22 mouse cellular contexts compared by ENCODE assay signal in the genomic region with DNA sequence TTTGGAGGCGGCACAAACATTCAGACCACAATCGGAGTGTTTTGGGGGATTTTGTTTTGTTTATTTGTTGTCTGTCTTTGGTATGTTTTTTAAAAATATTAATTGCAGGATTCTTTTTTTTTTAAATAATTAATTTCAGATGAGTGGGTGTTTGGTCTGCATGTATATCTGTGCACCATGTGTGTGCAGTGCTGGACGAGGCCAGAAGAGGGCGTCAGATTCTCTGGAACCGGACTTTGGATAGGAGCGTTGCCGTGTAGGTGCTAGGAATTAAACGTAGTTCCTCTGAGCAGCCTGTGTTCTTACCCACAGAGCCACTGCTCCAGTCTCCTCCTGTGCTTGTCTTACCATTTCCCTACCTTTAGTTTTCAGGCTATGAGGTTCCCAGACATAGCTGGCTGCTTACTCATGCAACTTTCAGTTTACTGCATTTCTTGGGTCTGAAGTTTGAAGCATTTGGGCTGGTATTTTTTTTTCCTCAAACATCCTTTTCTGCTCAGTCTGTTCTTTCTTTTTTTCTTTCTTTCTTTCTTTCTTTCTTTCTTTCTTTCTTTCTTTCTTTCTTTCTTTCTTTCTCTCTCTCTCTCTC.
DNase-seq lines count a peak whose midpoint lies in the region; ATAC-seq and TF ChIP-seq lines count a peak whose summit lies in the region.
"Had no signal": no experiment of that assay in that cellular context is flagged by ENCODE, and none has a peak within 500 bp of the region (broad histone marks: within the 10 kb centered on the region; RNA-seq: fewer than 3 reads in every experiment).

No protein-coding gene starts in this region.

- intact Hi-C loops in heart, adult 2 months (cut with DNase I) = no loop called here

- no peak for ATAC-seq in heart, embryonic 11.5 days (replicated peaks; ENCODE audit: insufficient number of reproducible peaks, low FRiP score, low TSS enrichment)
- no peak for ATAC-seq in lung, embryonic 14.5 days (ENCODE audit: insufficient read depth)
- ATAC-seq in granulocyte monocyte progenitor cell, adult 5-6 weeks (replicated peaks; ENCODE audit: poor library complexity, severe bottlenecking) = no peak
- ATAC-seq: activated CD4-positive, CD25-positive, alpha-beta regulatory T cell, adult 4 months; forebrain, embryonic 13.5 days; inflammation-experienced regulatory T-cells, adult 6 months had no signal

- H3K79me2 ChIP-seq in heart, adult 2 months (replicated peaks; ENCODE audit: control insufficient read depth, insufficient read depth, low read length) = no peaks in the 10 kb centered on the region

- no peaks in the 10 kb centered on the region for H3K4me1 ChIP-seq in heart, adult 2 months (ENCODE audit: control insufficient read depth, insufficient read depth, low read length)
- H3K4me1 ChIP-seq in heart, embryonic 11.5 days (ENCODE audit: control insufficient read depth, insufficient read depth, low read length) = no peaks in the 10 kb centered on the region
- no peaks in the 10 kb centered on the region for H3K4me1 ChIP-seq in lung, embryonic 14.5 days (ENCODE audit: insufficient read depth)
- no peaks in the 10 kb centered on the region for H3K4me1 ChIP-seq in ES-E14 (ENCODE audit: control insufficient read depth in 2 of 2, insufficient read depth in 2 of 2, low read length in 2 of 2, poor library complexity in 1 of 2)
- H3K4me1 ChIP-seq: liver, embryonic 13.5 days had no signal

- peak; percentile 9; the same call in 1 of the 2 replicates for TF ChIP-seq CTCF in heart, adult 2 months (IDR thresholded peaks at IDR 0.05)
- peak; percentile 12; the same call in 1 of the 2 replicates for TF ChIP-seq CTCF in lung, embryonic 14.5 days (IDR thresholded peaks at IDR 0.05; ENCODE audit: low read depth)

- no peaks in the 10 kb centered on the region for H3K27me3 ChIP-seq in heart, adult 2 months (ENCODE audit: control insufficient read depth, insufficient read depth, low read length)
- no peaks in the 10 kb centered on the region for H3K27me3 ChIP-seq in heart, embryonic 11.5 days (ENCODE audit: control insufficient read depth, insufficient read depth, low read length)
- H3K27me3 ChIP-seq in lung, embryonic 14.5 days (ENCODE audit: insufficient read depth, low read length) = no peaks in the 10 kb centered on the region
- H3K27me3 ChIP-seq: embryonic facial prominence, embryonic 13.5 days; forebrain, embryonic 13.5 days; liver, embryonic 13.5 days; neural tube, embryonic 12.5 days had no signal

- H3K9ac ChIP-seq in heart, adult 2 months (ENCODE audit: low read depth, low read length) = no peak overlapping the region
- H3K9ac ChIP-seq in heart, embryonic 11.5 days (ENCODE audit: low read depth, low read length) = no peak overlapping the region
- H3K9ac ChIP-seq in lung, embryonic 14.5 days = no peak overlapping the region
- H3K9ac ChIP-seq in ES-E14 (ENCODE audit: insufficient read depth, low read depth, low read length, poor library complexity, severe bottlenecking) = no peak overlapping the region
- H3K9ac ChIP-seq: embryonic facial prominence, embryonic 13.5 days; forebrain, embryonic 13.5 days; liver, embryonic 13.5 days; neural tube, embryonic 12.5 days had no signal

- TF ChIP-seq POLR2A in heart, adult 2 months (IDR thresholded peaks at IDR 0.05; ENCODE audit: insufficient read depth, low read depth, low read length) = no peak

- 93% methylated on average over 8 of the region's 8 CpGs for WGBS in heart, adult 2 months
- 84% methylated on average over 8 of the region's 8 CpGs for WGBS in heart, embryonic 11.5 days (ENCODE audit: insufficient replicate concordance)
- WGBS in lung, embryonic 14.5 days = 88% methylated on average over 8 of the region's 8 CpGs

- H3K36me3 ChIP-seq in heart, adult 2 months (ENCODE audit: control insufficient read depth, insufficient read depth, low read length) = no peaks in the 10 kb centered on the region
- no peaks in the 10 kb centered on the region for H3K36me3 ChIP-seq in heart, embryonic 11.5 days (ENCODE audit: control insufficient read depth, insufficient read depth, low read length)
- no peaks in the 10 kb centered on the region for H3K36me3 ChIP-seq in lung, embryonic 14.5 days (ENCODE audit: insufficient read depth)
- H3K36me3 ChIP-seq in ES-E14 (ENCODE audit: control insufficient read depth, insufficient read depth, low read length, poor library complexity, severe bottlenecking) = no peaks in the 10 kb centered on the region
- H3K36me3 ChIP-seq: embryonic facial prominence, embryonic 13.5 days; G1E; hindbrain, embryonic 10.5 days; limb, embryonic 10.5 days; liver, embryonic 13.5 days; neural tube, embryonic 12.5 days had no signal

- H3K9me3 ChIP-seq in heart, embryonic 11.5 days (replicated peaks; ENCODE audit: control insufficient read depth, low read length) = no peaks in the 10 kb centered on the region
- H3K9me3 ChIP-seq in lung, embryonic 14.5 days (ENCODE audit: low read depth, low read length) = no peaks in the 10 kb centered on the region
- no peaks in the 10 kb centered on the region for H3K9me3 ChIP-seq in ES-E14 (ENCODE audit: control insufficient read depth, insufficient read depth, low read depth, low read length)
- H3K9me3 ChIP-seq: embryonic facial prominence, embryonic 13.5 days; forebrain, embryonic 13.5 days; G1E; hindbrain, embryonic 10.5 days; limb, embryonic 10.5 days; liver, embryonic 13.5 days; neural tube, embryonic 12.5 days had no signal

- no peak for TF ChIP-seq EP300 in heart, adult 2 months (IDR thresholded peaks at IDR 0.05; ENCODE audit: insufficient read depth, low read depth, low read length)

- no peak overlapping the region for H3K4me3 ChIP-seq in heart, adult 2 months
- no peak overlapping the region for H3K4me3 ChIP-seq in heart, embryonic 11.5 days (ENCODE audit: low read depth, low read length)
- H3K4me3 ChIP-seq in lung, embryonic 14.5 days (ENCODE audit: low read depth, low read length) = no peak overlapping the region
- H3K4me3 ChIP-seq in ES-E14 (ENCODE audit: insufficient read depth in 1 of 2, low read depth in 1 of 2, low read length in 2 of 2, poor library complexity in 1 of 2, severe bottlenecking in 1 of 2) = no peak overlapping the region
- H3K4me3 ChIP-seq: embryonic facial prominence, embryonic 13.5 days; forebrain, embryonic 13.5 days; hindbrain, embryonic 10.5 days; left cerebral cortex, adult 2 months; limb, embryonic 10.5 days; liver, embryonic 13.5 days; neural tube, embryonic 12.5 days had no signal

- no peak overlapping the region for H3K4me2 ChIP-seq in heart, embryonic 11.5 days
- no peak overlapping the region for H3K4me2 ChIP-seq in lung, embryonic 14.5 days
- H3K4me2 ChIP-seq: embryonic facial prominence, embryonic 13.5 days; forebrain, embryonic 13.5 days; liver, embryonic 13.5 days; neural tube, embryonic 12.5 days had no signal

- in situ Hi-C loops in ES-E14 (cut with MboI; ENCODE audit: low sequenced_read_pairs in 2 of 2, unreplicated experiment in 2 of 2) = no loop called here

- H3K27ac ChIP-seq in heart, adult 2 months = no peak overlapping the region
- no peak overlapping the region for H3K27ac ChIP-seq in heart, embryonic 11.5 days (ENCODE audit: low read depth, low read length)
- H3K27ac ChIP-seq in lung, embryonic 14.5 days (ENCODE audit: low read depth) = no peak overlapping the region
- H3K27ac ChIP-seq in ES-E14 (ENCODE audit: insufficient read depth, low read depth, low read length, poor library complexity, severe bottlenecking) = no peak overlapping the region
- H3K27ac ChIP-seq: embryonic facial prominence, embryonic 13.5 days; forebrain, embryonic 13.5 days; hindbrain, embryonic 10.5 days; left cerebral cortex, adult 2 months; limb, embryonic 10.5 days; liver, embryonic 13.5 days; neural tube, embryonic 12.5 days had no signal

- no peak for DNase-seq in heart, adult 2 months
- DNase-seq in lung, embryonic 14.5 days = no peak
- no peak for DNase-seq in lung, postnatal 25 days (ENCODE audit: low spot score)
- no peak for DNase-seq in ES-E14 (ENCODE audit: low read depth, low spot score)
- peak; percentile 63 for DNase-seq in fibroblast of lung, adult 2 months (ENCODE audit: low read depth)
- DNase-seq in right cerebral cortex, postnatal 10 days (ENCODE audit: low spot score in 2 of 2) = no peak
- DNase-seq: adrenal gland, postnatal 36 days; cerebellum, adult 8-10 months; liver, embryonic 13.5 days; lung, postnatal 36 days; right cerebral cortex, postnatal 25 days had no signal

TF ChIP-seq in ES-E14, 5 proteins besides CTCF, POLR2A, EP300 and RAD21:
- no peak for TF ChIP-seq ZC3H11A (IDR thresholded peaks at IDR 0.05; ENCODE audit: borderline replicate concordance, low read depth, low read length)
- peak; percentile 68; the same call in 1 of the 2 replicates for TF ChIP-seq ZNF384 (IDR thresholded peaks at IDR 0.05; ENCODE audit: low read depth, low read length)
- no peak for TF ChIP-seq HCFC1 (IDR thresholded peaks at IDR 0.05; ENCODE audit: borderline replicate concordance, insufficient read depth, low read length)
- no peak for TF ChIP-seq CHD2 (IDR thresholded peaks at IDR 0.05; ENCODE audit: low read depth, low read length)
- no peak for TF ChIP-seq MAFK (IDR thresholded peaks at IDR 0.05; ENCODE audit: insufficient read depth, low read depth, low read length)
